Mouse (Mus musculus) heart, postnatal 0 days (tissue): ENCODE measurements at regions not wholly inside any gene's neighbourhood (a gene's known extent, or its start where the extent isn't known, plus 50 kb on each side); places are given as distances from the start of the nearest gene placed in this dataset.
A peak's percentile ranks its signal among the peaks of the same experiment; 100 is the strongest.

Experiments
- CTCF ChIP-seq: IDR thresholded peaks from 2 replicates; pipeline ENCODE4 v1.5.1; 2016; ENCODE audit warnings: antibody characterized with exemption, control low read depth, low read depth
- EP300 ChIP-seq: IDR thresholded peaks from 2 replicates; pipeline ENCODE4 v1.6.1; 2016; ENCODE audit warnings: antibody characterized with exemption, low read depth

GRCm38 (mm10) chr13:117550108-117550507, 52.0 kb upstream of the Hcn1 start:
- TF ChIP-seq CTCF, result peak; percentile 74
- TF ChIP-seq EP300, result no peak
